Comparison of ENCODE assay signal across 18 mouse cellular contexts in the genomic region with DNA sequence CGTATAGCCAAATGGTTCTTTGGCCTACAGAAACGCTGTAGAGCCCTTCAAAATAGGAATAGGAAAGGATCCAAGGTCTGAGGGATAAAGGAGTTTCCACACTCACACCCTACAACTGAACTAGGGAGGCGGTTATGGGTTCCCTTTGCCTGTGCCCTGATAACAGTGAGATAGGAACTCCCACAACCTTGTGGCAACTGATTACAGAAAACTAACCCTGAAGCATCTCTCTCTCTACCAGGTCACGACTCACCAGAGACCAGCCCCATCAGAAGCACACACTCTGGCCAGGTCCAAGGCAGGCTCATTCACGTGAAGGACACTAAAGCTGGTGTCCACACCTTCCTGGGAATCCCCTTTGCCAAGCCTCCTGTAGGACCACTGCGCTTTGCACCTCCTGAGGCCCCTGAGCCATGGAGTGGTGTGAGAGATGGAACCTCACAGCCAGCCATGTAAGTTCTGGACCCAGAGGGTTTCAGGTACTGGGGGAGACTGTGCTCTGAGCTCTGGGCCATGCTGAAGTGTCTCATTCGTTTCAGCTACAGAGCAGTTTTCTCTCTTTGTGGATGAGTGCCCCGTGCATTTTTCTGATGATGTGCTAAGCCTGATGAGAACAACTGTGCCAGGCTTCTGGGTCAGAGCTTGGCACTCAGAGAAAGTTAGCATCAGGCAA. TPM values are rescaled to one million over a fixed set of nuclear protein-coding genes. Genes with fewer than 3 reads are reported as not detected.
A peak's percentile ranks its signal among the peaks of the same experiment; 100 is the strongest.
DNase-seq lines count a peak whose midpoint lies in the region; ATAC-seq and TF ChIP-seq lines count a peak whose summit lies in the region.
"Had no signal": no experiment of that assay in that cellular context is flagged by ENCODE, and none has a peak within 500 bp of the region (broad histone marks: within the 10 kb centered on the region; RNA-seq: fewer than 3 reads in every experiment).

No protein-coding gene starts in this region.

- no peaks in the 10 kb centered on the region for H3K4me1 ChIP-seq in intestine, embryonic 15.5 days (replicated peaks)
- H3K4me1 ChIP-seq in intestine, postnatal 0 days (replicated peaks; ENCODE audit: control insufficient read depth, insufficient read depth, low read length): no peaks in the 10 kb centered on the region
- H3K4me1 ChIP-seq in erythroblast, embryonic 14.5 days (ENCODE audit: control insufficient read depth): peaks cover 64% of the 10 kb centered on the region
- H3K4me1 ChIP-seq in liver, embryonic 16.5 days (ENCODE audit: control insufficient read depth, low read depth, low read length): peaks cover 21% of the 10 kb centered on the region
- H3K4me1 ChIP-seq: limb, embryonic 13.5 days; midbrain, embryonic 10.5 days had no signal

- H3K9me3 ChIP-seq in intestine, embryonic 15.5 days: no peaks in the 10 kb centered on the region
- no peaks in the 10 kb centered on the region for H3K9me3 ChIP-seq in intestine, postnatal 0 days (ENCODE audit: control insufficient read depth)
- no peaks in the 10 kb centered on the region for H3K9me3 ChIP-seq in erythroblast, embryonic 14.5 days (ENCODE audit: control insufficient read depth, low read length)
- no peaks in the 10 kb centered on the region for H3K9me3 ChIP-seq in liver, embryonic 16.5 days (replicated peaks; ENCODE audit: control insufficient read depth, low read length)
- H3K9me3 ChIP-seq: limb, embryonic 13.5 days; midbrain, embryonic 10.5 days had no signal

- no peak for TF ChIP-seq CTCF in intestine, postnatal 0 days (IDR thresholded peaks at IDR 0.05; ENCODE audit: low read depth)

- ATAC-seq in intestine, embryonic 15.5 days: peak; percentile 70; the same call in 1 of the 2 replicates
- ATAC-seq in intestine, postnatal 0 days: no peak
- peak; percentile 97 for ATAC-seq in liver, embryonic 16.5 days (ENCODE audit: low read depth)

- H3K4me3 ChIP-seq in intestine, embryonic 15.5 days (replicated peaks): no peak overlapping the region
- no peak overlapping the region for H3K4me3 ChIP-seq in intestine, postnatal 0 days (ENCODE audit: low read depth, low read length)
- peak overlapping the region; percentile 76 for H3K4me3 ChIP-seq in erythroblast, embryonic 14.5 days (replicated peaks)
- peak overlapping the region; percentile 62 for H3K4me3 ChIP-seq in liver, embryonic 16.5 days (ENCODE audit: low read depth, low read length)
- H3K4me3 ChIP-seq: layer of hippocampus, adult 2 months; limb, embryonic 13.5 days; midbrain, embryonic 10.5 days had no signal

- no peak overlapping the region for H3K9ac ChIP-seq in intestine, embryonic 15.5 days
- no peak overlapping the region for H3K9ac ChIP-seq in intestine, postnatal 0 days (ENCODE audit: low read depth, low read length)
- peak overlapping the region; percentile 68 for H3K9ac ChIP-seq in liver, embryonic 16.5 days (ENCODE audit: low read depth, low read length)
- H3K9ac ChIP-seq: limb, embryonic 13.5 days had no signal

- H3K27me3 ChIP-seq in intestine, embryonic 15.5 days (replicated peaks): no peaks in the 10 kb centered on the region
- no peaks in the 10 kb centered on the region for H3K27me3 ChIP-seq in intestine, postnatal 0 days (replicated peaks; ENCODE audit: control insufficient read depth, insufficient read depth, low read length)
- no peaks in the 10 kb centered on the region for H3K27me3 ChIP-seq in erythroblast, embryonic 14.5 days (ENCODE audit: control insufficient read depth)
- no peaks in the 10 kb centered on the region for H3K27me3 ChIP-seq in liver, embryonic 16.5 days (ENCODE audit: control insufficient read depth, insufficient read depth, low read depth, low read length)
- H3K27me3 ChIP-seq: CH12.LX; limb, embryonic 13.5 days had no signal

- 76% methylated on average over 8 of the region's 8 CpGs for WGBS in intestine, embryonic 15.5 days
- 69% methylated on average over 8 of the region's 8 CpGs for WGBS in intestine, postnatal 0 days
- WGBS in liver, embryonic 16.5 days (ENCODE audit: insufficient replicate concordance): 23% methylated on average over 8 of the region's 8 CpGs

- H3K36me3 ChIP-seq in intestine, embryonic 15.5 days: no peaks in the 10 kb centered on the region
- no peaks in the 10 kb centered on the region for H3K36me3 ChIP-seq in intestine, postnatal 0 days (ENCODE audit: control insufficient read depth, insufficient read depth)
- peaks cover 46% of the 10 kb centered on the region for H3K36me3 ChIP-seq in erythroblast, embryonic 14.5 days (ENCODE audit: control insufficient read depth)
- H3K36me3 ChIP-seq in liver, embryonic 16.5 days (ENCODE audit: control insufficient read depth, insufficient read depth): peaks cover 19% of the 10 kb centered on the region
- H3K36me3 ChIP-seq: limb, embryonic 13.5 days; midbrain, embryonic 10.5 days had no signal

- peak; percentile 30 to 59 for DNase-seq in spleen, postnatal 36 days (ENCODE audit: low spot score in 2 of 2)
- no peak for DNase-seq in lung, adult 18-20 months
- DNase-seq in layer of hippocampus, postnatal 36 days: no peak
- no peak for DNase-seq in adrenal gland, postnatal 4 days (ENCODE audit: low spot score in 2 of 2)
- DNase-seq: cerebellum, adult 9-11 months; gastrocnemius, postnatal 14 days had no signal

- no peak overlapping the region for H3K4me2 ChIP-seq in intestine, embryonic 15.5 days (replicated peaks)
- no peak overlapping the region for H3K4me2 ChIP-seq in intestine, postnatal 0 days (replicated peaks; ENCODE audit: low read depth)
- peak overlapping the region; percentile 69 for H3K4me2 ChIP-seq in liver, embryonic 16.5 days (ENCODE audit: low read depth, low read length)
- H3K4me2 ChIP-seq: heart, embryonic 11.5 days; limb, embryonic 13.5 days had no signal

- H3K27ac ChIP-seq in intestine, embryonic 15.5 days: no peak overlapping the region
- H3K27ac ChIP-seq in intestine, postnatal 0 days (ENCODE audit: low read depth, low read length): no peak overlapping the region
- peak overlapping the region; percentile 87 for H3K27ac ChIP-seq in liver, embryonic 16.5 days (ENCODE audit: low read length)
- H3K27ac ChIP-seq: kidney, postnatal 0 days; layer of hippocampus, adult 2 months; limb, embryonic 13.5 days; midbrain, embryonic 10.5 days had no signal

RNA-seq across cellular contexts. Expression of a gene that starts 0.8 kb away (rescaled TPM):
- polyA plus RNA-seq in intestine, embryonic 15.5 days (2015; fragmentation: Nextera tagmentation; extraction: Ambion mirVana): 0.54 and 0.82 TPM in 2 replicates
- polyA plus RNA-seq in intestine, postnatal 0 days (2015; fragmentation: Nextera tagmentation; extraction: Ambion mirVana): 1.1 and 1.2 TPM in 2 replicates
- polyA plus RNA-seq in erythroblast, embryonic 14.5 days (2012): 1.3 and 1.7 TPM in 2 replicates
- 21.4 and 26.8 TPM in 2 replicates for polyA plus RNA-seq in liver, embryonic 16.5 days (2015; fragmentation: Nextera tagmentation; extraction: Ambion mirVana)
- not detected for total RNA-seq in layer of hippocampus, postnatal 36 days (2021)
- total RNA-seq in adrenal gland, postnatal 4 days (2021): 1 to 10 TPM; 5.6 to 7.6 TPM
- total RNA-seq: neutrophil, adult 5-6 weeks had no signal
- polyA plus RNA-seq: midbrain, embryonic 10.5 days had no signal

RNA-seq across cellular contexts. Expression of a gene that starts 15.2 kb away (rescaled TPM):
- not detected in 2 replicates for polyA plus RNA-seq in intestine, embryonic 15.5 days (2015; fragmentation: Nextera tagmentation; extraction: Ambion mirVana)
- not detected in 2 replicates for polyA plus RNA-seq in intestine, postnatal 0 days (2015; fragmentation: Nextera tagmentation; extraction: Ambion mirVana)
- not detected in 2 replicates for polyA plus RNA-seq in erythroblast, embryonic 14.5 days (2012)
- polyA plus RNA-seq in liver, embryonic 16.5 days (2015; fragmentation: Nextera tagmentation; extraction: Ambion mirVana): not detected in 2 replicates
- not detected for total RNA-seq in layer of hippocampus, postnatal 36 days (2021)
- total RNA-seq in adrenal gland, postnatal 4 days (2021): under 1 TPM in 1 of 2 experiments, not detected in 1; 0.14 TPM
- total RNA-seq: gastrocnemius, postnatal 14 days; heart, postnatal 36 days; layer of hippocampus, adult 2 months had no signal
- polyA plus RNA-seq: heart, embryonic 11.5 days; kidney, postnatal 0 days; midbrain, embryonic 10.5 days had no signal

RNA-seq across cellular contexts. Expression of a gene that starts 36.3 kb away (rescaled TPM):
- 25.4 and 34.4 TPM in 2 replicates for polyA plus RNA-seq in intestine, embryonic 15.5 days (2015; fragmentation: Nextera tagmentation; extraction: Ambion mirVana)
- 161 and 172 TPM in 2 replicates for polyA plus RNA-seq in intestine, postnatal 0 days (2015; fragmentation: Nextera tagmentation; extraction: Ambion mirVana)
- not detected in 2 replicates for polyA plus RNA-seq in erythroblast, embryonic 14.5 days (2012)
- 3.5 and 4.0 TPM in 2 replicates for polyA plus RNA-seq in liver, embryonic 16.5 days (2015; fragmentation: Nextera tagmentation; extraction: Ambion mirVana)
- total RNA-seq in layer of hippocampus, postnatal 36 days (2021): not detected
- 1 to 10 TPM; 2.0 to 5.9 TPM for total RNA-seq in adrenal gland, postnatal 4 days (2021)
- total RNA-seq: layer of hippocampus, adult 2 months; neutrophil, adult 5-6 weeks had no signal
- polyA plus RNA-seq: heart, embryonic 11.5 days; limb, embryonic 13.5 days; midbrain, embryonic 10.5 days had no signal

RNA-seq across cellular contexts. Expression of a gene that starts 38.3 kb away (rescaled TPM):
- not detected in 2 replicates for polyA plus RNA-seq in intestine, embryonic 15.5 days (2015; fragmentation: Nextera tagmentation; extraction: Ambion mirVana)
- not detected in 2 replicates for polyA plus RNA-seq in intestine, postnatal 0 days (2015; fragmentation: Nextera tagmentation; extraction: Ambion mirVana)
- polyA plus RNA-seq in erythroblast, embryonic 14.5 days (2012): not detected in 2 replicates
- not detected in 2 replicates for polyA plus RNA-seq in liver, embryonic 16.5 days (2015; fragmentation: Nextera tagmentation; extraction: Ambion mirVana)
- total RNA-seq in layer of hippocampus, postnatal 36 days (2021): not detected
- under 1 TPM; 0.34 to 0.85 TPM for total RNA-seq in adrenal gland, postnatal 4 days (2021)
- total RNA-seq: CH12.LX; gastrocnemius, postnatal 14 days; heart, postnatal 36 days; layer of hippocampus, adult 2 months; neutrophil, adult 5-6 weeks had no signal
- polyA plus RNA-seq: heart, embryonic 11.5 days; kidney, postnatal 0 days; limb, embryonic 13.5 days; midbrain, embryonic 10.5 days had no signal

Comparison
In these comparisons a context has a peak if more than half of its experiments do, and no peak if none do; other contexts are left out.
1. H3K4me3 ChIP-seq: peak in erythroblast, embryonic 14.5 days (single experiment) and liver, embryonic 16.5 days (single experiment); none in intestine, embryonic 15.5 days (single experiment) and intestine, postnatal 0 days (single experiment).
2. DNase-seq: peak in spleen, postnatal 36 days (2 of 2); none in lung, adult 18-20 months (0 of 2), layer of hippocampus, postnatal 36 days (0 of 2) and adrenal gland, postnatal 4 days (0 of 2).